Mouse (Mus musculus) liver, embryonic 18 days (tissue): Measurements from ENCODE around the gene Kalrn. TPM values are rescaled to one million over a fixed set of nuclear protein-coding genes. Genes with fewer than 3 reads are reported as not detected.

ENCODE experiments used
- polyA plus RNA-seq: library from polyadenylated mRNA; depleted of rRNA; stranded (reverse); fragments of >200 nt; gene quantifications from 2 replicates; pipeline ENCODE4 v1.2.3, GENCODE M21; 2012; rRNA removed

Gene Kalrn
- polyA plus RNA-seq = 8.2 TPM in 2 replicates

GRCm38 (mm10) chr16:34573151-34573802 is at the start of gene Kalrn:
TSS of gene Kalrn (minus strand) at chr16:34573532.

GRCm38 (mm10) chr16:33966538-33967282 is 606.6 kb downstream of the Kalrn start, which contains the start of gene Umps:
TSS of gene Umps (minus strand) at chr16:33967038.

Other genes starting within 250 kb of the Kalrn start
- not detected in 2 replicates for gene Ropn1, start 76.4 kb upstream of the Kalrn start, polyA plus RNA-seq
- gene Ccdc14, start 117.1 kb upstream of the Kalrn start, polyA plus RNA-seq = 1.7 and 2.1 TPM in 2 replicates
- 11.1 and 12.9 TPM in 2 replicates for gene Mylk, start 171.7 kb upstream of the Kalrn start, polyA plus RNA-seq